Mouse (Mus musculus) heart, embryonic 12.5 days (tissue): ENCODE data around the gene Trat1. TPM values are rescaled to one million over a fixed set of nuclear protein-coding genes. Genes with fewer than 3 reads are reported as not detected.

Experiments used
- ATAC-seq: fragments of 200-750 bp; cut with Nextera tagmentation; 2 replicates; pipeline ENCODE4 v1.8.0; 2017; ENCODE audit warnings: moderate TSS enrichment, moderate library complexity; ENCODE audit not compliant: insufficient number of reproducible peaks, low FRiP score
- H3K27ac ChIP-seq: fragments of 300-500 bp; sonication (generic); 2 replicates; pipeline ENCODE4 v1.5.1; 2016; ENCODE audit warnings: mild to moderate bottlenecking, moderate library complexity; ENCODE audit not compliant: poor library complexity, severe bottlenecking
- H3K27me3 ChIP-seq: fragments of 300-500 bp; sonication (generic); replicated peaks from 2 replicates; pipeline ENCODE4 v1.6.1; 2016; ENCODE audit warnings: mild to moderate bottlenecking, moderate library complexity
- H3K36me3 ChIP-seq: fragments of 300-500 bp; sonication (generic); 2 replicates; pipeline ENCODE4 v1.6.1; 2016; ENCODE audit warnings: mild to moderate bottlenecking, moderate library complexity
- H3K4me1 ChIP-seq: fragments of 300-500 bp; sonication (generic); replicated peaks from 2 replicates; pipeline ENCODE4 v1.6.1; 2016; ENCODE audit warnings: mild to moderate bottlenecking
- H3K4me2 ChIP-seq: fragments of 300-500 bp; sonication (generic); 2 replicates; pipeline ENCODE4 v1.6.1; 2016; ENCODE audit warnings: mild to moderate bottlenecking, moderate library complexity
- H3K4me3 ChIP-seq: fragments of 300-500 bp; sonication (generic); 2 replicates; pipeline ENCODE4 v1.5.1; 2016; ENCODE audit warnings: mild to moderate bottlenecking
- H3K9ac ChIP-seq: fragments of 300-500 bp; sonication (generic); 2 replicates; pipeline ENCODE4 v1.6.1; 2016; ENCODE audit warnings: mild to moderate bottlenecking, moderate library complexity
- H3K9me3 ChIP-seq: fragments of 300-500 bp; sonication (generic); replicated peaks from 2 replicates; pipeline ENCODE4 v1.6.1; 2016; ENCODE audit warnings: mild to moderate bottlenecking, moderate library complexity
- WGBS: fragments of 180-500 bp; shearing (Covaris S2); methylation state at CpG from one replicate; pipeline ENCODE4 v1.1.7; 2016; 5-methylcytosine and 5-hydroxymethylcytosine counted together
- polyA plus RNA-seq: library from polyadenylated mRNA; unstranded; fragments of >200 nt; fragmentation: Nextera tagmentation; extraction: Ambion mirVana; gene quantifications from 2 replicates; pipeline ENCODE4 v1.2.1, GENCODE M21; 2016

Trat1 gene
- polyA plus RNA-seq = not detected in 2 replicates

DNA sequence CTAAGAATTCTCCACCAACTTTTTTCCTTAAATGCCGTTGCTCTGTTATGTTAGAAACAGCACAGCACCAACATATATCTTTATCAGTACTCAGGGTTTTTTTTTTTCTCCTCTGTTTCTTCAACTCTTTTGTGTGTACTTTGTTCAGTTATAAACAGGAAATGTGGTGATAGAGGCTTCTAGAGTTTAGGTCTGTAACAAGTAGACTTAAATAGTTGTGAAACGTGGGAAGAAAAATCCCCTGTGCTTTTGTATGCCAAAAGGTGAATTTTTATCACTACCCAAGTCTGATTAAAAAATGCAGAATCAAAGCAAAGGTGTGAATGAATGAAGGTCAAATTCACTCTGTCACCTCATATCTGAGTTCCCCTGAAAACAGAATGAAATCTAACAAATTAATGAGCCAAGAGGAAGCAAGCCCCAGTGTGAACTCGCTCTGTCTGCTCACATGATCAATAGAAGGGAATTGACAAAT, at the start of gene Trat1:
Gene Trat1 (minus strand): TSS at position 51 of the 475 bp plus-strand sequence.
- no peak for ATAC-seq
- no peaks in the 10 kb centered on the region for H3K27me3 ChIP-seq
- no peaks in the 10 kb centered on the region for H3K36me3 ChIP-seq
- no peaks in the 10 kb centered on the region for H3K4me1 ChIP-seq
- H3K4me2 ChIP-seq = no peak within 1 kb of the TSS
- H3K9me3 ChIP-seq = no peaks in the 10 kb centered on the region
- 61% methylated on average over 3 of the region's 3 CpGs for WGBS
- H3K4me3 ChIP-seq = no peak within 1 kb of the TSS
- no peak within 1 kb of the TSS for H3K9ac ChIP-seq
- H3K27ac ChIP-seq = no peak within 1 kb of the TSS

DNA sequence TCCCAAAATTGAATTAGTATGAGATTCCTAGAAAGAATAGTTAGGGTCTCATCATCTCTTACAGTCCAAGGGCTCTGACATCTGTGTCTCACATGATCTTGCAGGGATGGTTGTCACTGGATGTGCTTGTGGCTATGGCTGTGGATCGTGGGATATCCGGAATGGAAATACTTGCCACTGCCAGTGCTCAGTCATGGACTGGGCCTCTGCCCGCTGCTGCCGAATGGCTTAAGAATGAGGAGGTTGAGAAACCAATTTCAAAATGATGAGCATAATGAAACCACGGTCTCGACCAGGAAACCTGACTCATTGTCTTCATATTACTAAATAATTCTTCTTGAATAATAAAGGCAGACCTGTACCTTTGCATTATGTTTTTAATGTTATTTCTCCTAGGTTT, 46.7 kb upstream of the Trat1 start:
- Histone ChIP-seq H3K4me1 (no peaks in the 10 kb centered on the region), H3K9me3 (no peaks in the 10 kb centered on the region), H3K4me3 (no peak overlapping the region), H3K36me3 (no peaks in the 10 kb centered on the region), H3K4me2 (no peak overlapping the region), H3K9ac (no peak overlapping the region), H3K27ac (no peak overlapping the region), H3K27me3 (no peaks in the 10 kb centered on the region)
- no peak for ATAC-seq
- 88% methylated on average over 6 of the region's 6 CpGs for WGBS

DNA sequence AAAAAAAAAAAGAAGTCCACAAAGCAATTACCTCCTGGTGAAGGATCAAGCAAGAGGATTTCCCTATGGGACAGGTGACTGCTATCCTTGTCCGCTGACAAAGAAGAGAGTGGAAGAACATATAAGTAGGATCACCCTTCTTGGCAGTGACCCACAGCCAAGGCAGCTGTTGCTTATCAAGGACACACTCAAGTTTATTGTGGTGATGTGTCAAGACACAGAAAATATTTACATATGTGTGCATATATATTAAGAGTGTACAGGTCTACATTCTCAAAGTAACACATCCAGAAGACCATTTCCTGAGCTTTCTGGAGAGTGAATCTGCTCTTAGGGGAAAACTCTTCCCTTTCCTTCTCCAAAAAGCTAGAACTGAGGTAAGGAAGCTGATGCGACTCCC, 44.9 kb upstream of the Trat1 start, which contains the start of gene Retnlb:
Gene Retnlb (plus strand): TSS at position 162 of the 400 bp plus-strand sequence.
- 80% methylated on average over 2 of the region's 2 CpGs for WGBS
- H3K4me1 ChIP-seq = no peaks in the 10 kb centered on the region; the same call in 1 of the 2 replicates
- no peak for ATAC-seq

DNA sequence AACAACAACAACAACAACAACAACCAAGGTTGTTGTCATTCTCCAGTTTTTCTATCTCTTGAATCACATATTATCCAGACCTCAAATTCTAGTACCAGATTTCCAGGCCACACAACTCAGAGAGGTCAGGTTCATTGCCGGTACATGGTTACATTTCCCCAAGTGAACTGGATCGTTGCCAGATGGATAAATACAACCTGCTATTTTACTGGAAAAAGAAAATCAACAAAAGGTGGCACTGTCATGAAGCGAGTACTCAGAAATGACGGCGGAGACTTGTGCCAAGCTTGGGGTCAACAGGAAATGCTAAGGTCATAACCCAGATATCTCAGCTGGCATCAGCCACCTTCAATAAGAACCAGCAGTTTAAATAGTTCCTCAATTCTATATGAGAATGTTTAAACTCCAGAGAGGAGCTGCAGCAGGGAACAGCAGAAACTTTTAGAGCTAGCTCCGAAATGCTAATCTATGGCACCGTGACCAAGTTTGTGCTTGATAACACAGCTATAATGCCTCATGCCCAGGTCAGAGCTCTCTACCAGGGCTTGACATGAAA, 40.1 kb upstream of the Trat1 start:
- 64% methylated on average over 7 of the region's 7 CpGs for WGBS

More for the DNA sequence above, 44.9 kb upstream of the Trat1 start, which contains the start of gene Retnlb:
- Histone ChIP-seq H3K36me3 (no peaks in the 10 kb centered on the region), H3K4me2 (no peak within 1 kb of the TSS), H3K27me3 (no peaks in the 10 kb centered on the region), H3K9ac (no peak within 1 kb of the TSS), H3K9me3 (no peaks in the 10 kb centered on the region), H3K4me3 (no peak within 1 kb of the TSS), H3K27ac (no peak within 1 kb of the TSS)

DNA sequence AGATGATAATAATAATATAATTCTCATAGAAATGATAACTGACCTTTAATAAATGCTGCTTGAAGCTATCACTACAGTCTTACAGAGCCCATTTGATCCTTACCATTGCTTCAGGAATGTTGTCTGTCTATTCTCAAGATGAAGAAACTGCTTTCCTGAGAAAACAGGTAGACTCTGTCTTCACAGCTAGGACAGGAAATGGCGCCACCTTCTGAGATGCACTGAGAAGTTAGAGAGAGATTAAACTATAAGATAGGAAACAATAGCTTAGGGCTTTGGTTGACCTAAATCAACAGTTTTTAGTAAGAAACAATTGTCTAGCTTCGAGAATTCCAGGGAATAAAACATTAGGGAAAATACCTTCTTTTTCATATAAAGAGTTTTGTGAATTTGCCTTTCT, 37.6 kb upstream of the Trat1 start:
- Histone ChIP-seq H3K27me3 (no peaks in the 10 kb centered on the region), H3K9ac (no peak overlapping the region), H3K36me3 (no peaks in the 10 kb centered on the region), H3K4me2 (no peak overlapping the region), H3K27ac (no peak overlapping the region), H3K4me1 (no peaks in the 10 kb centered on the region; the same call in 1 of the 2 replicates), H3K4me3 (no peak overlapping the region), H3K9me3 (no peaks in the 10 kb centered on the region)
- 44% methylated on average over 2 of the region's 2 CpGs for WGBS
- ATAC-seq = no peak

More for the DNA sequence above, 40.1 kb upstream of the Trat1 start:
- Histone ChIP-seq H3K4me2 (no peak overlapping the region), H3K36me3 (no peaks in the 10 kb centered on the region), H3K4me1 (no peaks in the 10 kb centered on the region; the same call in 1 of the 2 replicates), H3K9me3 (no peaks in the 10 kb centered on the region), H3K9ac (no peak overlapping the region), H3K4me3 (no peak overlapping the region), H3K27ac (no peak overlapping the region), H3K27me3 (no peaks in the 10 kb centered on the region)
- no peak for ATAC-seq

DNA sequence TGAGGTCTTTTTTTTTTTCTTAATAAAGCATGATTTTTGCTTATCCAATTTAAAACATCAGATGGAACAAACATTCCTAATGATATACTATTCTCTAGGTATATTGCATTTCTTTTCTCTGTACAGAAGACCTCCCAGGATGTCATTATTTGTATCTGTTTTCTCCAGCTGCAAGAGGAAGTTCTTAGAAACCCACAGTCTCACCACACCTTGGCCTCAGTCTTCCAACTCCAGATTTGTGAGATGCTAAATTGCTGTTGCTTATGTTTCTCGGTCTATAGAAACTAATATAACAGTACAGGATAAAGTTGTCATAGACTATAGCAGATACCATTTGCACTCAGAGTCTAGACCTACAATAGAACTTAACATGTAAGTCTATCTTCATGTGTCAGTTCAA, 34.7 kb upstream of the Trat1 start:
- no peaks in the 10 kb centered on the region for H3K27me3 ChIP-seq
- H3K4me1 ChIP-seq = no peaks in the 10 kb centered on the region
- no peak overlapping the region for H3K9ac ChIP-seq
- no peak overlapping the region for H3K4me3 ChIP-seq
- no peak overlapping the region for H3K27ac ChIP-seq
- 64% methylated on average over 1 of the region's 1 CpGs for WGBS
- ATAC-seq = no peak
- no peaks in the 10 kb centered on the region for H3K9me3 ChIP-seq
- no peaks in the 10 kb centered on the region for H3K36me3 ChIP-seq
- no peak overlapping the region for H3K4me2 ChIP-seq

DNA sequence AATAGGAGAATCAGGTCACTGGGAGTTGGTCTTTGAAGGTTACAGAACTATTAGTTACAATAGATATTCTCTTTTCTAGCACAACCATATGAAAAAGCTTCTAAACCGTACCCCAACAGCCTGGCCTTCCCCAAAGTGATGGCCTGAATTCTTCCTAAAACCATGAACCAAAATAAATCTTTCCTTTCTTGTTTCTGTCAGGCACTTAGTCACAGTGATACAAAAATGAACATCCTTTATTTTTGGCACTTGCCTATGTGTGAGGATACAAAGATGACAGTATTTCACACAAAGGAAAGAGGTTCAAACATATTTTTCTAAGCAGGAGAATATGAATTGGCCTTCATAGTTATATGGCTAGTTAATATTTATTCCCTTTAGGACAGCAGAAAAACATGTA, 33.6 kb upstream of the Trat1 start:
- no peaks in the 10 kb centered on the region for H3K4me1 ChIP-seq

DNA sequence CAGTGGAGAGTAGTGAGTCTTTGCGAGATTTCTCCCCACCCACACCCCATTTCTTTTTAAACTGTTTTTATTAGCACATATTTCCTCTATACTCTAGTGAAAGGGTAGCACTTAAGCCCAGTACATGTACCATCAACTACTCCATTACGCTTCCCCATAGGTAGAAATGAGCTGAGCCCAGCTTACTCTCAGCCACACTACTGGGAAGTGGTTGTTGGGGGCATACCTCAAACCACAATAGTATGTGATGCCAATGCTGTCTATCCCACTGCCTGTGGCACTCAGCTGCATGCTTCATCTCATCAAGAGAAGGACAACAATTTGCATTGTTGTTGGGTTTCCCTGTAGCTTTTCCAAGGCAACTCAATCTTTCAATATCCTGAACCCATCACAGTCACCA, 29.1 kb upstream of the Trat1 start:
- ATAC-seq = no peak

More for the DNA sequence above, 33.6 kb upstream of the Trat1 start:
- Histone ChIP-seq H3K4me2 (no peak overlapping the region), H3K9me3 (no peaks in the 10 kb centered on the region), H3K4me3 (no peak overlapping the region), H3K27ac (no peak overlapping the region), H3K27me3 (no peaks in the 10 kb centered on the region), H3K9ac (no peak overlapping the region), H3K36me3 (no peaks in the 10 kb centered on the region)
- WGBS = 74% methylated on average over 1 of the region's 1 CpGs
- no peak for ATAC-seq

DNA sequence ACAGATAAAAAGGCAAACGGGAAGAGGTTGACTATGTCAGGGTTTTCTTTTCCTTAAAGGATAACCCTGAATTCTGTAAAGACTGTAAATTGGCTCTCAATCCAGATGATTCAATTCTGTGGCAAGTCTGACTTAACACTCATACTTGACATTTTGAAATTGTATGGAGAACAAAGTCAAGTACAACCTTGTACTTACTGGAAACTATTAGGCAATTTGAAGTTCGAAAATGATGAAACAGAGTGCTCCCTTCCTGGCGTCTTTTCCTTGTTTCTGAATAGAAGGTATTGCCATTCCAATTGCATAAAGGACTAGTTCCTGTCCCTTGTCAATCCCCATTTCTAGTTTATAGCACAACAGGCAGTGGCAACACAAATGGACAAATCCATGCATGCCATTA, 27.6 kb upstream of the Trat1 start:
- no peaks in the 10 kb centered on the region for H3K9me3 ChIP-seq
- no peak for ATAC-seq
- no peaks in the 10 kb centered on the region for H3K36me3 ChIP-seq
- no peak overlapping the region for H3K4me3 ChIP-seq
- 87% methylated on average over 3 of the region's 3 CpGs for WGBS
- peaks cover 5% of the 10 kb centered on the region; the same call in 1 of the 2 replicates for H3K4me1 ChIP-seq
- no peaks in the 10 kb centered on the region for H3K27me3 ChIP-seq
- H3K27ac ChIP-seq = no peak overlapping the region
- no peak overlapping the region for H3K4me2 ChIP-seq
- H3K9ac ChIP-seq = no peak overlapping the region

More for the DNA sequence above, 29.1 kb upstream of the Trat1 start:
- H3K36me3 ChIP-seq = no peaks in the 10 kb centered on the region
- 81% methylated on average over 2 of the region's 2 CpGs for WGBS
- H3K4me3 ChIP-seq = no peak overlapping the region
- no peaks in the 10 kb centered on the region for H3K9me3 ChIP-seq
- no peak overlapping the region for H3K4me2 ChIP-seq
- H3K4me1 ChIP-seq = peaks cover 5% of the 10 kb centered on the region; the same call in 1 of the 2 replicates
- no peaks in the 10 kb centered on the region for H3K27me3 ChIP-seq
- no peak overlapping the region for H3K27ac ChIP-seq
- H3K9ac ChIP-seq = no peak overlapping the region

DNA sequence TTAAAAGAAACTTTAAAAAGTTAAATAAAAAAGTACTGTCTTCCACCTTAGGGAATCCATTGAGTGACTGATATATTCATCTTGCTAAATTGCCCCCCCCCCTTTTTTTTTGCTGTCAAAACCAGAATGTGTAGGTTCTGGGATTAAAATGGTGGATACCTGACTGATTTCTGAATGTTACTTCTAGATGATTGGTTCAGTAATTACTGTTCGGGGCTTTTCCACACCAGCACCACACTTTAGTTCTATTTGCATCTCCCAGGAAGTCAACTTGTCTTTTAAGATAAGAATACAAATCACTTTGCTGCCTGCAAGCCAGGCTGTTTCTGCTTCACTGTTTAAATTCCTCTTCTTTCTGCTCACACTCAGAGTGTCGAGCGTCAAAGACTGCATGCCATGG, 26.5 kb upstream of the Trat1 start:
- H3K9me3 ChIP-seq = no peaks in the 10 kb centered on the region
- no peaks in the 10 kb centered on the region for H3K27me3 ChIP-seq
- H3K4me1 ChIP-seq = peaks cover 5% of the 10 kb centered on the region; the same call in 1 of the 2 replicates
- H3K27ac ChIP-seq = no peak overlapping the region
- H3K4me3 ChIP-seq = no peak overlapping the region
- 21% methylated on average over 3 of the region's 3 CpGs for WGBS
- no peak overlapping the region for H3K4me2 ChIP-seq
- no peak overlapping the region for H3K9ac ChIP-seq
- no peak for ATAC-seq
- H3K36me3 ChIP-seq = no peaks in the 10 kb centered on the region

DNA sequence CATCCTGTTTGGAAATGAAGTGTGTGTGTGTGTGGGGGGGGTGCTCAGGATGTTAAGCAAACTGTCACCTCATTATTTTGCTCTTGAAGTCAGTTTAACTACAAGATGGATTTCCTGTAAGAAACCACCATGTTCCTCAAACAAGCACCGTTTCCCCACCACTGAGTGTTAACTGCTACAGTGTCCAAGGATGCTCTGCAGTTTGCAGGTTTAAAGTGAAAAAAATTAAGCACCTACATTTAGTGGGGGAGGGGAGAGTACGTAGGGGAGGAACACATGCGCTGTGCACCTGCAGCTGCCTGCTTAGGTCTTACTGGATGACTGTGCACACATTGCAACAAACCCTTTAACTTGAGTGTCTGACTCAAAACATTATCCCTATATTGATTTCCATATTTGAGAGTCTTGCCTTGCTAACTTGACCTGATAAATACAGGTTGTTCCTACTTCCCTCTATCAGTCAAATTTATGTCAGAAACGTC, 16.9 kb upstream of the Trat1 start:
- Histone ChIP-seq H3K9me3 (no peaks in the 10 kb centered on the region), H3K4me1 (no peaks in the 10 kb centered on the region), H3K36me3 (no peaks in the 10 kb centered on the region), H3K27ac (no peak overlapping the region), H3K9ac (no peak overlapping the region), H3K4me2 (no peak overlapping the region), H3K4me3 (no peak overlapping the region), H3K27me3 (no peaks in the 10 kb centered on the region)
- 68% methylated on average over 4 of the region's 4 CpGs for WGBS
- ATAC-seq = no peak

DNA sequence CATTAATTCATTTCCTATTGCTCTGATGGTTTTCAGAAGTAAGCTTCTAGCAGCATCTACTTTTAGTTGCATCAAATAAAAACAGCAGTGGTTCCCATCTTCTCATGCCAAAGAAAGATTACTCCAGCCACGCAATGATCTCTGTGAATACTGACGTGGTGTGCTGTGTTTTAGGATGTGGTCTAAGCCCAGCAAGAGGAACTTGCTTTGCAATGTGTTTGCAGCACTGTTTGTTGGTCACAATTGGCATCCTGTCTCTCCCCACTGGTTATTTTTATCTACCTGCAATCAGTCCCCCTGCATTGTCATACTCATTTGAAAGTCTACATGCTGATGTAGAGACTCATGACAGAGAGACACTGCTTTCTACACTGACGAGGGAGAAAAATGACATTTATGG, 14.4 kb upstream of the Trat1 start:
- H3K4me3 ChIP-seq = no peak overlapping the region
- no peak overlapping the region for H3K4me2 ChIP-seq
- H3K9me3 ChIP-seq = no peaks in the 10 kb centered on the region
- H3K27ac ChIP-seq = no peak overlapping the region
- H3K4me1 ChIP-seq = no peaks in the 10 kb centered on the region
- H3K27me3 ChIP-seq = no peaks in the 10 kb centered on the region
- H3K36me3 ChIP-seq = no peaks in the 10 kb centered on the region
- H3K9ac ChIP-seq = no peak overlapping the region
- ATAC-seq = no peak
- 69% methylated on average over 3 of the region's 3 CpGs for WGBS
